Mouse (Mus musculus) CD8-positive naive resting alpha-beta T cell, adult 2 months (primary cell): Measurements from ENCODE around the gene Dclk1.

ENCODE experiments used
- DNase-seq, 2 experiments: peaks; one replicate each; pipeline ENCODE4 v3.0.0; 2022; ENCODE audit warnings: low read depth in 2 of 2, low spot score in 2 of 2

Gene Dclk1

GRCm38 (mm10) chr3:55250631-55251030 is 8.5 kb downstream of the Dclk1 start:
- DNase-seq = no peak

GRCm38 (mm10) chr3:55260139-55260538 is 18.0 kb downstream of the Dclk1 start:
- no peak for DNase-seq

- DNase-seq = no peak
Measured at GRCm38 (mm10) chr3:55266091-55266490, 23.9 kb downstream of the Dclk1 start.

- DNase-seq = no peak
Measured at GRCm38 (mm10) chr3:55269802-55270201, 27.6 kb downstream of the Dclk1 start.

- no peak for DNase-seq
Measured at GRCm38 (mm10) chr3:55270345-55270744, 28.2 kb downstream of the Dclk1 start.

- no peak for DNase-seq
Measured at GRCm38 (mm10) chr3:55270920-55271319, 28.8 kb downstream of the Dclk1 start.

GRCm38 (mm10) chr3:55272536-55272935 is 30.4 kb downstream of the Dclk1 start:
- no peak for DNase-seq

GRCm38 (mm10) chr3:55276446-55276845 is 34.3 kb downstream of the Dclk1 start:
- no peak for DNase-seq

GRCm38 (mm10) chr3:55276851-55277250 is 34.7 kb downstream of the Dclk1 start:
- DNase-seq = no peak

GRCm38 (mm10) chr3:55277829-55278228 is 35.7 kb downstream of the Dclk1 start:
- DNase-seq = no peak

GRCm38 (mm10) chr3:55279923-55280322 is 37.8 kb downstream of the Dclk1 start:
- no peak for DNase-seq

GRCm38 (mm10) chr3:55280471-55280870 is 38.3 kb downstream of the Dclk1 start:
- DNase-seq = no peak

GRCm38 (mm10) chr3:55284215-55284614 is 42.1 kb downstream of the Dclk1 start:
- DNase-seq = no peak

GRCm38 (mm10) chr3:55288726-55289125 is 46.6 kb downstream of the Dclk1 start:
- no peak for DNase-seq

- DNase-seq = no peak
Measured at GRCm38 (mm10) chr3:55291964-55292363, 49.8 kb downstream of the Dclk1 start.

- no peak for DNase-seq
Measured at GRCm38 (mm10) chr3:55292783-55293430, 50.7 kb downstream of the Dclk1 start.

- no peak for DNase-seq
Measured at GRCm38 (mm10) chr3:55305653-55306052, 63.5 kb downstream of the Dclk1 start.

GRCm38 (mm10) chr3:55307553-55308177 is 65.5 kb downstream of the Dclk1 start:
- no peak for DNase-seq

- no peak for DNase-seq
Measured at GRCm38 (mm10) chr3:55309961-55310360, 67.8 kb downstream of the Dclk1 start.

- DNase-seq = no peak
Measured at GRCm38 (mm10) chr3:55315827-55316226, 73.7 kb downstream of the Dclk1 start.

- no peak for DNase-seq
Measured at GRCm38 (mm10) chr3:55318021-55318420, 75.9 kb downstream of the Dclk1 start.

GRCm38 (mm10) chr3:55320572-55320971 is 78.4 kb downstream of the Dclk1 start:
- DNase-seq = no peak

GRCm38 (mm10) chr3:55324029-55324428 is 81.9 kb downstream of the Dclk1 start:
- no peak for DNase-seq
